Mouse (Mus musculus): ENCODE results near the gene S100a11. TPM values are rescaled to one million over a fixed set of nuclear protein-coding genes. Genes with fewer than 3 reads are reported as not detected.

The S100a11 gene
- polyA plus RNA-seq, 1 experiment = 1,972 TPM

DNA sequence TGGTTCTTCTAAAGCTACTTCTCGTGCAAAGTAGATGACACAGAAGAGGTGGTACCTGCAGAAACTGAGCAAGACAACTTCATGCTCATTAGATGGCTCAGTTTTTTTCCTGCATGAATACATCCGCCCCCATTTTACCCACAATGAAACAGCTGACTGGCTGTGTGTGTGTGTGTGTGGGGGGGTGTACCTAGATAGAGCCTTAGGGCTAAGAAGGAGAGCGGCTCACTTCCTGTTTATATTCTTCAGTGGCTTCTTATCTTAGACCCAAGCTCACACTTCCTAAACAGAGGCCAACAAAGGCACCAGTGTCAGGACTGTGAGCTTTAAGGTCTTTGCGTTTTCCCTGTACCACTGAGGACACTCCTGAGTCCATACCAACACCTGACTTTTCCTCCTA, 29.7 kb downstream of the S100a11 start:
- H3K4me3 ChIP-seq = no peak overlapping the region
- H3K27me3 ChIP-seq (ENCODE audit: control insufficient read depth, insufficient read depth, insufficient read length) = no peaks in the 10 kb centered on the region
- H3K4me2 ChIP-seq (ENCODE audit: low read depth) = no peak overlapping the region
- no peak overlapping the region for H3ac ChIP-seq (ENCODE audit: control insufficient read depth, insufficient read length)
- no peak for TF ChIP-seq MYOG (IDR thresholded peaks at IDR 0.05; ENCODE audit: control insufficient read depth in 1 of 3, insufficient read depth in 1 of 3, insufficient read length in 2 of 3, low read depth in 2 of 3)
- TF ChIP-seq MYOD1 (IDR thresholded peaks at IDR 0.05; ENCODE audit: control insufficient read depth in 1 of 3, insufficient read length in 2 of 3, low read depth in 2 of 3) = no peak
- TF ChIP-seq SRF (IDR thresholded peaks at IDR 0.05; ENCODE audit: control insufficient read depth, insufficient read length, low read depth) = no peak
- no peak for TF ChIP-seq TCF12 (IDR thresholded peaks at IDR 0.05; ENCODE audit: insufficient read depth, poor library complexity, severe bottlenecking)
- no peak for TF ChIP-seq MAX (IDR thresholded peaks at IDR 0.05; ENCODE audit: low read depth)
- TF ChIP-seq E2F4 (IDR thresholded peaks at IDR 0.05; ENCODE audit: insufficient read depth) = no peak
- no peak for TF ChIP-seq POLR2AphosphoS2 (IDR thresholded peaks at IDR 0.05; ENCODE audit: insufficient read length, low read depth)
- TF ChIP-seq POLR2A (IDR thresholded peaks at IDR 0.05; ENCODE audit: insufficient read length, low read depth) = no peak
- TF ChIP-seq TCF3 (IDR thresholded peaks at IDR 0.05; ENCODE audit: insufficient read length, low read depth) = no peak
- no peak for TF ChIP-seq USF1 (IDR thresholded peaks at IDR 0.05; ENCODE audit: low read depth)
- TF ChIP-seq REST (IDR thresholded peaks at IDR 0.05; ENCODE audit: insufficient read depth, insufficient read length) = no peak
- no peak for TF ChIP-seq CEBPB (IDR thresholded peaks at IDR 0.05; ENCODE audit: insufficient read depth, poor library complexity, severe bottlenecking)
- H3K36me3 ChIP-seq (ENCODE audit: control insufficient read depth, insufficient read depth) = no peaks in the 10 kb centered on the region
- H3K79me2 ChIP-seq (ENCODE audit: control insufficient read depth, insufficient read depth) = no peaks in the 10 kb centered on the region

- peak overlapping the region; percentile 62 for H3K4me2 ChIP-seq (ENCODE audit: low read depth)
- peaks cover 13% of the 10 kb centered on the region for H3K79me2 ChIP-seq (ENCODE audit: control insufficient read depth, insufficient read depth)
- no peak overlapping the region for H3K4me3 ChIP-seq
- no peaks in the 10 kb centered on the region for H3K27me3 ChIP-seq (ENCODE audit: control insufficient read depth, insufficient read depth, insufficient read length)
- TF ChIP-seq MAX (IDR thresholded peaks at IDR 0.05; ENCODE audit: low read depth) (no peak), E2F4 (IDR thresholded peaks at IDR 0.05; ENCODE audit: insufficient read depth) (no peak), CEBPB (IDR thresholded peaks at IDR 0.05; ENCODE audit: insufficient read depth, poor library complexity, severe bottlenecking) (no peak), MYOG (IDR thresholded peaks at IDR 0.05; ENCODE audit: control insufficient read depth in 1 of 3, insufficient read depth in 1 of 3, insufficient read length in 2 of 3, low read depth in 2 of 3) (no peak), TCF12 (IDR thresholded peaks at IDR 0.05; ENCODE audit: insufficient read depth, poor library complexity, severe bottlenecking) (no peak), SRF (IDR thresholded peaks at IDR 0.05; ENCODE audit: control insufficient read depth, insufficient read length, low read depth) (no peak), REST (IDR thresholded peaks at IDR 0.05; ENCODE audit: insufficient read depth, insufficient read length) (no peak), POLR2A (IDR thresholded peaks at IDR 0.05; ENCODE audit: insufficient read length, low read depth) (no peak), TCF3 (IDR thresholded peaks at IDR 0.05; ENCODE audit: insufficient read length, low read depth) (no peak), MYOD1 (IDR thresholded peaks at IDR 0.05; ENCODE audit: control insufficient read depth in 1 of 3, insufficient read length in 2 of 3, low read depth in 2 of 3) (no peak), USF1 (IDR thresholded peaks at IDR 0.05; ENCODE audit: low read depth) (no peak), POLR2AphosphoS2 (IDR thresholded peaks at IDR 0.05; ENCODE audit: insufficient read length, low read depth) (no peak)
- no peak overlapping the region for H3ac ChIP-seq (ENCODE audit: control insufficient read depth, insufficient read length)
- H3K36me3 ChIP-seq (ENCODE audit: control insufficient read depth, insufficient read depth) = no peaks in the 10 kb centered on the region
These were observed 31.9 kb downstream of the S100a11 start for GRCm38 (mm10) chr3:93551950-93552901.

DNA sequence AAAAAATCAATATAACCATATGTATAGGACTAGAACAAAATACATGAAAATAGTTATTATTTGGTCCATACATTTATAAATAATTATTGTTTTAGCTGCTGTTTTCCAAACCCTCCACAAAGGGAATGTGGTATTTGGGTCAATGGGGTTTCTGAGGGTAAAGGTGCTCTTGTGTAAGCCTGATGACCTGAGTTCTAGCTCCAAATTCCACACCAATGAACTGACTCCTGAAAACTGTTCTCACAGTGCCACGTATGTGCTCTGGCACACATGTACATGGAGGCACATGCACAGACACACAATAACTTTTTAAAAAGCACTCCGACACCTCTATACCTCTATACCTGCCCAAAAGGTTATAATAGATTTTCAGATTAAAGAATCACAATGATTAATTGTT, 33.0 kb downstream of the S100a11 start:
- Histone ChIP-seq H3K79me2 (ENCODE audit: control insufficient read depth, insufficient read depth) (peaks cover 24% of the 10 kb centered on the region), H3K27me3 (ENCODE audit: control insufficient read depth, insufficient read depth, insufficient read length) (no peaks in the 10 kb centered on the region), H3K4me2 (ENCODE audit: low read depth) (peak overlapping the region; percentile 99), H3ac (ENCODE audit: control insufficient read depth, insufficient read length) (no peak overlapping the region), H3K36me3 (ENCODE audit: control insufficient read depth, insufficient read depth) (peaks cover under 1% of the 10 kb centered on the region), H3K4me3 (no peak overlapping the region)
- no peak for TF ChIP-seq SRF (IDR thresholded peaks at IDR 0.05; ENCODE audit: control insufficient read depth, insufficient read length, low read depth)
- no peak for TF ChIP-seq CEBPB (IDR thresholded peaks at IDR 0.05; ENCODE audit: insufficient read depth, poor library complexity, severe bottlenecking)
- TF ChIP-seq E2F4 (IDR thresholded peaks at IDR 0.05; ENCODE audit: insufficient read depth) = no peak
- TF ChIP-seq MYOD1 (IDR thresholded peaks at IDR 0.05; ENCODE audit: control insufficient read depth in 1 of 3, insufficient read length in 2 of 3, low read depth in 2 of 3) = no peak
- TF ChIP-seq REST (IDR thresholded peaks at IDR 0.05; ENCODE audit: insufficient read depth, insufficient read length) = no peak
- no peak for TF ChIP-seq TCF3 (IDR thresholded peaks at IDR 0.05; ENCODE audit: insufficient read length, low read depth)
- no peak for TF ChIP-seq TCF12 (IDR thresholded peaks at IDR 0.05; ENCODE audit: insufficient read depth, poor library complexity, severe bottlenecking)
- no peak for TF ChIP-seq USF1 (IDR thresholded peaks at IDR 0.05; ENCODE audit: low read depth)
- TF ChIP-seq POLR2AphosphoS2 (IDR thresholded peaks at IDR 0.05; ENCODE audit: insufficient read length, low read depth) = no peak

- peaks cover 29% of the 10 kb centered on the region for H3K79me2 ChIP-seq (ENCODE audit: control insufficient read depth, insufficient read depth)
- peak overlapping the region; percentile 88 for H3K4me3 ChIP-seq
- peaks cover 6% of the 10 kb centered on the region for H3K36me3 ChIP-seq (ENCODE audit: control insufficient read depth, insufficient read depth)
- peak; percentile 94 for TF ChIP-seq USF1 (IDR thresholded peaks at IDR 0.05; ENCODE audit: low read depth)
- TF ChIP-seq CEBPB (IDR thresholded peaks at IDR 0.05; ENCODE audit: insufficient read depth, poor library complexity, severe bottlenecking) = no peak
- TF ChIP-seq TCF3 (IDR thresholded peaks at IDR 0.05; ENCODE audit: insufficient read length, low read depth) = no peak
- TF ChIP-seq POLR2A (IDR thresholded peaks at IDR 0.05; ENCODE audit: insufficient read length, low read depth) = no peak
- TF ChIP-seq SRF (IDR thresholded peaks at IDR 0.05; ENCODE audit: control insufficient read depth, insufficient read length, low read depth) = no peak
- no peak for TF ChIP-seq MAX (IDR thresholded peaks at IDR 0.05; ENCODE audit: low read depth)
- no peak for TF ChIP-seq E2F4 (IDR thresholded peaks at IDR 0.05; ENCODE audit: insufficient read depth)
- H3ac ChIP-seq (ENCODE audit: control insufficient read depth, insufficient read length) = no peak overlapping the region
- H3K27me3 ChIP-seq (ENCODE audit: control insufficient read depth, insufficient read depth, insufficient read length) = no peaks in the 10 kb centered on the region
- H3K4me2 ChIP-seq (ENCODE audit: low read depth) = peak overlapping the region; percentile 99
These were observed 33.6 kb downstream of the S100a11 start for GRCm38 (mm10) chr3:93553765-93554378.

Measured in myocyte (in vitro differentiated cells).